Mouse (Mus musculus) stomach, postnatal 0 days (tissue): Measurements from ENCODE around the gene Tenm3. TPM values are rescaled to one million over a fixed set of nuclear protein-coding genes. Genes with fewer than 3 reads are reported as not detected.

ENCODE experiments used
- ATAC-seq: fragments of 200-750 bp; cut with Nextera tagmentation; 2 replicates; pipeline ENCODE4 v1.8.0; 2017; ENCODE audit not compliant: low FRiP score, low TSS enrichment
- DNase-seq: peaks from one replicate; pipeline ENCODE4 v3.0.0-alpha.2; 2016; ENCODE audit warnings: low spot score
- H3K27ac ChIP-seq: fragments of 300-500 bp; sonication (generic); replicated peaks from 2 replicates; pipeline ENCODE4 v1.5.1; 2014; ENCODE audit warnings: mild to moderate bottlenecking, control low read depth
- H3K27me3 ChIP-seq: fragments of 300-500 bp; sonication (generic); 2 replicates; pipeline ENCODE4 v1.6.1; 2014; ENCODE audit warnings: low read length; ENCODE audit not compliant: control insufficient read depth, insufficient read depth
- H3K36me3 ChIP-seq: fragments of 300-500 bp; sonication (generic); 2 replicates; pipeline ENCODE4 v1.6.1; 2014; ENCODE audit warnings: low read length, mixed read lengths; ENCODE audit not compliant: control insufficient read depth, insufficient read depth
- H3K4me1 ChIP-seq: fragments of 300-500 bp; sonication (generic); replicated peaks from 2 replicates; pipeline ENCODE4 v1.6.1; 2014; ENCODE audit warnings: antibody characterized with exemption; ENCODE audit not compliant: control insufficient read depth, insufficient read depth
- H3K4me2 ChIP-seq: fragments of 300-500 bp; sonication (generic); replicated peaks from 2 replicates; pipeline ENCODE4 v1.6.1; 2014; ENCODE audit warnings: low read depth, mild to moderate bottlenecking, control low read depth, moderate library complexity
- H3K4me3 ChIP-seq: fragments of 300-500 bp; sonication (generic); 2 replicates; pipeline ENCODE4 v1.5.1; 2014; ENCODE audit warnings: low read depth, low read length, control low read depth
- H3K9ac ChIP-seq: fragments of 300-500 bp; sonication (generic); 2 replicates; pipeline ENCODE4 v1.6.1; 2014; ENCODE audit warnings: mild to moderate bottlenecking, low read length, control low read depth, mixed read lengths
- H3K9me3 ChIP-seq: fragments of 300-500 bp; sonication (generic); 2 replicates; pipeline ENCODE4 v1.6.1; 2016; ENCODE audit warnings: low read length; ENCODE audit not compliant: control insufficient read depth
- CTCF ChIP-seq: IDR thresholded peaks from 2 replicates; pipeline ENCODE4 v1.5.1; 2016; ENCODE audit warnings: antibody characterized with exemption, low read depth, mild to moderate bottlenecking, moderate library complexity
- EP300 ChIP-seq: optimal IDR thresholded peaks from 2 replicates; pipeline ENCODE3; 2016; ENCODE audit warnings: antibody characterized with exemption
- WGBS: fragments of 180-500 bp; shearing (Covaris S2); extraction: QIAGEN DNeasy Blood & Tissue Kit; methylation state at CpG from one replicate; pipeline ENCODE4 v1.1.7; 2014; 5-methylcytosine and 5-hydroxymethylcytosine counted together
- polyA plus RNA-seq: library from polyadenylated mRNA; unstranded; fragments of >200 nt; fragmentation: Nextera tagmentation; extraction: Ambion mirVana; gene quantifications from 2 replicates; pipeline ENCODE4 v1.2.1, GENCODE M21; 2015

Gene Tenm3
- polyA plus RNA-seq, 1 experiment from 2014 or later, result 4.5 TPM

DNA sequence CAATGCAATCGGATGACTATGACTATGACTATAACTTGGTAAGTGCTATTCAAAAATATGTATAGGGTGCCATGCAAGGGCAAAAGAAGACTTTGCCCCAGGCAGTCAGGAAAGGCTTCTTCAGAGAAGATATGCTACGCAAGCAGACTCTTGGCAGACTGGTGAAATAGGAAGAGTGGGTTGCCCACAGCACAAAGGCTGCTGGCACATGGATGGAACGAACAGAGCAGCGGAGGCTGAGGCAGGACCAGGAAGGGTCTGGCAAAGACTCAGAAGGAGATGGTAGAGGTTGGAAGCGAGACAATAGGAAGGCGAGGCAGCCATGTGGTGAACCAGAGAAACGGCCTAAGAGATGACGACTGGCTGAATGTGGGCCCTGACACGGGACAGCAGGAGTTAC is 294.8 kb downstream of the Tenm3 start:
- no peak for ATAC-seq
- Histone ChIP-seq H3K4me3 (no peak overlapping the region), H3K27me3 (no peaks in the 10 kb centered on the region), H3K27ac (no peak overlapping the region), H3K36me3 (no peaks in the 10 kb centered on the region), H3K9ac (no peak overlapping the region), H3K4me1 (no peaks in the 10 kb centered on the region), H3K4me2 (no peak overlapping the region), H3K9me3 (no peaks in the 10 kb centered on the region)
- no peak for DNase-seq
- TF ChIP-seq EP300 (no peak), CTCF (no peak)
- WGBS, result 89% methylated on average over 9 of the region's 9 CpGs

DNA sequence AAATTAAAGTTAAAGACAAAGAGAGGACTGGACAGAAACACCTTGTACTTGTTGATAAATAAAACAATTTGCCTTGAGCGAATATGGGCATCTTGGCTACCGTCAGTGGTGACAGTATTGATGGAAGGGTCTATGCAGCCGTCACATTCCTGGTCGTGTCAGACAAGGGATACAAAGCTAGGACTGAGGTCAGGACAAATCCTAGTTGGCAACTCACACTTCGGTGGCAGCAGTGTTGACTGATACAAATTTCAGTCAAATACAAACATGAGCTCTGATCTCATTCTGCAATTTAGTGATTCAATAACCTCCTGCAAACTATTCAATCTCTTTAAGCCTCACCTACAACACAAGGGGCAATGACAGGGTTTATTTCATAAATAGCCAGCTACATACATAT is 298.1 kb downstream of the Tenm3 start:
- no peaks in the 10 kb centered on the region for H3K36me3 ChIP-seq
- TF ChIP-seq EP300 (no peak), CTCF (no peak)
- 72% methylated on average over 5 of the region's 5 CpGs for WGBS
- no peak overlapping the region for H3K27ac ChIP-seq
- DNase-seq, result no peak
- no peaks in the 10 kb centered on the region for H3K4me1 ChIP-seq
- ATAC-seq, result no peak
- H3K4me3 ChIP-seq, result no peak overlapping the region
- no peaks in the 10 kb centered on the region for H3K9me3 ChIP-seq
- no peaks in the 10 kb centered on the region for H3K27me3 ChIP-seq
- H3K9ac ChIP-seq, result no peak overlapping the region
- no peak overlapping the region for H3K4me2 ChIP-seq

DNA sequence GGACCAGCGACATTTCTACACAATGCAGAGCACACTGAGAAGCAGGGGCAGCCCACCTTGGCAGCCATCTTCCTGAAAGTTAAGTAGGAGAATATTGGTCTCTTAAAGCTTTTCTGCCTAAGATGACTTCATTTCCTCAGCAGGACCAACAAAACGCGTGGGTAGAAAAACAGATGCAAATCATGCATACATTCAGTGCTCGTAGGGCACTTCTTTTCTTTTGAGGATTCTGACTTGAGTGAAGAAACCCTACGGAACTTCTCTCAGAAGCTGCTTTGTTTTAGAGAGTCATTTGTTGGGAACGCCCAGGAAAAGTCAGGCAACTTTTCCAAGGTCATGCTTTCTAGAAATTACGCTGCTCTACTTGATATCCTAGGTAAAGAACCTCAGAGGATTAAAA is 298.9 kb downstream of the Tenm3 start:
- Histone ChIP-seq H3K4me2 (no peak overlapping the region), H3K9ac (no peak overlapping the region), H3K27me3 (no peaks in the 10 kb centered on the region), H3K27ac (no peak overlapping the region), H3K4me1 (no peaks in the 10 kb centered on the region), H3K9me3 (no peaks in the 10 kb centered on the region), H3K4me3 (no peak overlapping the region), H3K36me3 (no peaks in the 10 kb centered on the region)
- no peak for DNase-seq
- WGBS, result 85% methylated on average over 7 of the region's 7 CpGs
- TF ChIP-seq CTCF (no peak), EP300 (no peak)
- ATAC-seq, result no peak

DNA sequence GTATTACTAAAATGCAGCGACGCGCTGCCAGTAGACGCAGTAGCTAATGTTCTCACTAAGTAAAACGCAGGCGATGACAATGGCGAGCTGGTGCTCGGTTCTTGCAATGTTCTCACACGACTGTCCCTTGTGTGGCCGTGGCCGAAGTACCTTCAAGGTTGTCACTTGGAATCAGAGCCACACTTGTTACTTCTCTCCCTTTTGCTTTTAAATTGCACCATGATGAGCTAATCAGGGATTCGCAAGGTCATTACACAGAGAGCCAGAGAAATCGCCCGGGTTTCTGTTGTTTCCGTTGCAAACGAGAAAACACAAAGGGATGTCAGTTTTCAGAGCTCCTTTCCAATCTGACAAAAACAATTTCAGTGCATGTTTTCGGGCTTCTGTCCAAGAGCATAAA is 301.6 kb downstream of the Tenm3 start:
- no peak overlapping the region for H3K4me2 ChIP-seq
- no peak for ATAC-seq
- TF ChIP-seq CTCF (no peak), EP300 (no peak)
- H3K4me3 ChIP-seq, result no peak overlapping the region
- no peaks in the 10 kb centered on the region for H3K36me3 ChIP-seq
- H3K27me3 ChIP-seq, result no peaks in the 10 kb centered on the region
- no peak for DNase-seq
- H3K4me1 ChIP-seq, result no peaks in the 10 kb centered on the region
- no peaks in the 10 kb centered on the region for H3K9me3 ChIP-seq
- WGBS, result 91% methylated on average over 17 of the region's 17 CpGs
- no peak overlapping the region for H3K27ac ChIP-seq
- H3K9ac ChIP-seq, result no peak overlapping the region

GRCm38 (mm10) chr8:48540894-48541293 is 302.9 kb downstream of the Tenm3 start:
- no peaks in the 10 kb centered on the region for H3K36me3 ChIP-seq
- H3K4me3 ChIP-seq, result no peak overlapping the region
- no peaks in the 10 kb centered on the region for H3K9me3 ChIP-seq
- TF ChIP-seq EP300 (no peak), CTCF (no peak)
- no peaks in the 10 kb centered on the region for H3K27me3 ChIP-seq
- no peak for DNase-seq
- H3K4me2 ChIP-seq, result no peak overlapping the region
- H3K27ac ChIP-seq, result no peak overlapping the region
- ATAC-seq, result no peak
- H3K4me1 ChIP-seq, result no peaks in the 10 kb centered on the region
- WGBS, result 71% methylated on average over 8 of the region's 8 CpGs
- H3K9ac ChIP-seq, result no peak overlapping the region

- no peak for DNase-seq
- Histone ChIP-seq H3K27me3 (no peaks in the 10 kb centered on the region), H3K4me2 (no peak overlapping the region), H3K9me3 (no peaks in the 10 kb centered on the region), H3K4me1 (no peaks in the 10 kb centered on the region), H3K4me3 (no peak overlapping the region), H3K36me3 (no peaks in the 10 kb centered on the region), H3K9ac (no peak overlapping the region), H3K27ac (no peak overlapping the region)
- no peak for TF ChIP-seq EP300
- TF ChIP-seq CTCF, result no peak
- ATAC-seq, result no peak
- WGBS, result 85% methylated on average over 3 of the region's 3 CpGs
Measured at GRCm38 (mm10) chr8:48535833-48536232, 307.9 kb downstream of the Tenm3 start.

- no peaks in the 10 kb centered on the region for H3K36me3 ChIP-seq
- no peak overlapping the region for H3K4me3 ChIP-seq
- no peak for DNase-seq
- H3K4me1 ChIP-seq, result no peaks in the 10 kb centered on the region
- no peak overlapping the region for H3K27ac ChIP-seq
- H3K4me2 ChIP-seq, result no peak overlapping the region
- no peak for TF ChIP-seq EP300
- TF ChIP-seq CTCF, result no peak
- ATAC-seq, result no peak
- no peaks in the 10 kb centered on the region for H3K9me3 ChIP-seq
- H3K27me3 ChIP-seq, result no peaks in the 10 kb centered on the region
- H3K9ac ChIP-seq, result no peak overlapping the region
- WGBS, result 74% methylated on average over 5 of the region's 5 CpGs
Measured at GRCm38 (mm10) chr8:48531795-48532194, 312.0 kb downstream of the Tenm3 start.
